Mouse (Mus musculus) T-cell, adult 2 months (primary cell): ENCODE data around the gene Fes.

Experiments used
- DNase-seq: peaks from one replicate; pipeline ENCODE4 v3.0.0; 2022; ENCODE audit warnings: low spot score

Fes gene

DNA sequence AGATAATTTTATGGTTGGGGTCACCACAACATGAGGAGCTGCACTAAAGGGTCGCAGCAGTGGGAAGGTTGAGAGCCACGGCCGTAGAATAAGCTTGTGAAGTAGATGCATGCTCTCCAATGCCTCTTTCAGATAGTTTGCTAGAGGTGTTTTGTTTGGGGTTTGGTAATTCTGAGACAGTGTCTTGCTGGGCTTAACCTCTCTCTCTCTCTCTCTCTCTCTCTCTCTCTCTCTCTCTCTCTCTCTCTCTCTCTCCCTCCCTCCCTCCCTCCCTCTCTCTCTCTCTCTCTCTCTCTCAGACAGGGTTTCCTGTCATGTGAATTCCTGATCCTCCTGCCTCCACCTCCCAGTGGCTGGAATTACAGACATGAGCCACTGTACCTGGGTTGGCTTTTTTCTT is 13.0 kb downstream of the Fes start:
- DNase-seq: no peak

DNA sequence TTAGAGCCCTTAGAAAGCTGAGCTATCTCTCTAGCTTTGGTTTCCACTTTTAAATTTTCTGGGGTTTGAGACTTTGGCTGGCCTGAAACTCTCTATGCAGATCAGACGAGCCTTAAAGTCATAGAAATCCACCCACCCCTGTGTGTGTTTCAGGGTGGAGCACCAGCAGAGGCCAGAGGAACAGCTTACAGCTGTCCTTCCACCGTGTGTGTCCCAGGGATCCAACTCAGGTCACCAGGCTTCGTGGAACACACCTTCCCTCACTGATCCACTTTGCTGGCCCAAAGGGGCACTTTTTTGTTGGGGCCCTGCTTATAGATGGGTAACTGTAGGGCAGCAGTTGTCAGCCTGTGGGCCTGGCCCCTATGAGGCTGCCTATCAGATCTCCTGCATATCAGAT is 13.5 kb downstream of the Fes start:
- no peak for DNase-seq

GRCm38 (mm10) chr7:80373850-80374249 is 13.9 kb downstream of the Fes start:
- no peak for DNase-seq

DNA sequence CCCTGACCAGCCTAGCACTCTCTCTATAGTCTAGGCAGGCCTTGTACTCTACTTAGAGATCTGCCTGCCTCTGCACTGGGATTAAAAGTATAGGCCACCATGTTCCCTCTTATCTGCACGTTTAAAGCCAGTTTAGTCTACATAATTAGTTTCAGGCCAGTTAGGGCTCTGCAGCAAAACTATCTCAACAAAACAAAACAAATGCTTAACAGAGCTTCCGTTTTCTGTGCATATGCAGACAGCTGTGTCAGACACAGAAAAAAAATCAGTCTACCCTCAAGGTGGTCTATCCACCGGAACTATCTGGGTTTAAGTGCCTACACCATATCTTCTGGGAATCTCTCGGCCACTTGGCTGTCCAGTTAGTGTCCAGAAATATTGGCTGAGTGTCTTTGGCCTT is 14.4 kb downstream of the Fes start:
- DNase-seq: no peak

GRCm38 (mm10) chr7:80372667-80373066 is 15.1 kb downstream of the Fes start:
- DNase-seq: no peak

GRCm38 (mm10) chr7:80372166-80372565 is 15.6 kb downstream of the Fes start:
- no peak for DNase-seq

- peak; percentile 78 for DNase-seq
These were observed 16.6 kb downstream of the Fes start, which contains the start of gene Man2a2 for GRCm38 (mm10) chr7:80371041-80371751. Man2a2 (minus strand) TSS chr7:80371375.

GRCm38 (mm10) chr7:80370649-80371040 is 17.1 kb downstream of the Fes start:
- DNase-seq: peak; percentile 88

DNA sequence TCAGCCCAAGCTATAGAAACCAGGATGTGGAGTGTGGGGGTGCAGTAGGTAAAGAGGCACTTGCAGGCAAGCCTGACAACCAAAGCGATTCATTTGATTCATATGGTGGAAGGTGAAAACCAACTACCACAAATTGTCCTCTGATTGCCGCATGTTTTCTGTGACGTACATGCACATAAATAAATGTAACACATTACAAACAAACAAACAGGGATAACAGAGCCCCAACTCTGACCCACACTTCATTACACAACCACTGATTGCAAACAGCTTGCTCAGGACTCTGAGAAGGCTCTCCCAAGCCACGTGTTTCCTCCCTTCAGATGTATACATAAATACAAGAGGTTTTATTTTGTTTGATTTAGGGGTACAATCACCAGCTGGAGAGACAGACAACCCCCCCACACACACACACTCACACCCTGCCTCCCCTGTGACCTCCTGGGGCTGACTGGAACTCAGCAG is 17.7 kb downstream of the Fes start:
- peak; percentile 22 for DNase-seq

GRCm38 (mm10) chr7:80369461-80369860 is 18.3 kb downstream of the Fes start:
- DNase-seq: peak; percentile 8

DNA sequence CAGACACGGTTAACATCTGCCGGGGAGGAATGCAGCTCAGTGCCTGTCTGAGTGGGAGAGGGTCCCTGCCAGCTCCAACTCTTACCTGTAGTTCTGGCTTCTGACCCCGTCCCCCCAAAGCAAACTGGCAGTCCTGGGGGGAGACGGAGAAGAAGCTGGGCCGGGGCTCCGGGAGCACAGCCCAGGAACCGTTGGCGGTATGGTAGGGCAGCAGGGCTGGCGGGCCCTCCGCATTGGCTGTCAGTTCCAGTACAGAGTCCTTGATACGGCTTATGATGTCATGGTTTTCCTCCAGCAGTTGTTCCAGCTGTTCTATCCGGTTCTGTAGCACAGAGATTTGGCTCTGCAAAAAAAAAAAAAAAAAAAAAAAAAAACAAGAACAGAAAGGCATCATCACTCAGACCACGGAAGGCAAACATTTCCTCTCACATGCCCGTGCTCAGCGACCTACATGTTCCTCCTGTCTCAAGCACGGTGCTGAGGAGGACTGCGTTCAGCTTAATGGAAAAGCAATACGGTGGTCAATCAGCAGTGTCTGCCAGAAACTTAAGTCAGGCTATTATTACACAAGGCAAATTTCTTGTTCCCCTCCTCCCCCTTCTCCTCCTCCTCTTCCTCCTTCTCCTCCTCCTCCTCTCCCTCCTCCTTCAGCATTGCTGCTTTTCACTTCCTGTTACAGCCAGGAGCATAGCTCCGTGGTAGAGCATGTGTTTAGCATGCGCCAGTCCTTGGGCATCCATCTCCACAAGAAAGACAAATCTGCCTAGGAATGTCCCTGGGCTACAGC is 18.9 kb downstream of the Fes start:
- DNase-seq: peak; percentile 45

DNA sequence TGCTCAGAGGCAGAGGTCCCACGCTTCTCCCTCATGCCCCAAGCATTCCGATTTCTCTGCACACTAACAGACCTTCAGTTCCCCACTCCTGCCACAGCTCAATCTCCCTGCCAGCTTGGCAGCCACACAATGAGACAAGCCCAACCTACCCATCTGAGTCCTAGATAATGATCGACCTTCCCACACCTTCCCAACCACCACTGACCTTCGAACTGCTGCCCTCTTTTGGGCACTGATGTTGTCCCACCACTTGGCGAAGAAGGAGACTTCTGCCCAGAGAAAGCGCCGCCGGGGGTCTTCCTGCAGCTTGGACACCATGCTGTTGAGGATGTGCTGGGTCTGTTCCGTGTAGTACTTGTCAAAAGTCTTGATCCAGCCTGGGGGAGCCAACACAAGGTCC is 19.7 kb downstream of the Fes start:
- DNase-seq: no peak

- DNase-seq: no peak
These were observed 20.5 kb downstream of the Fes start for GRCm38 (mm10) chr7:80367232-80367631.

DNA sequence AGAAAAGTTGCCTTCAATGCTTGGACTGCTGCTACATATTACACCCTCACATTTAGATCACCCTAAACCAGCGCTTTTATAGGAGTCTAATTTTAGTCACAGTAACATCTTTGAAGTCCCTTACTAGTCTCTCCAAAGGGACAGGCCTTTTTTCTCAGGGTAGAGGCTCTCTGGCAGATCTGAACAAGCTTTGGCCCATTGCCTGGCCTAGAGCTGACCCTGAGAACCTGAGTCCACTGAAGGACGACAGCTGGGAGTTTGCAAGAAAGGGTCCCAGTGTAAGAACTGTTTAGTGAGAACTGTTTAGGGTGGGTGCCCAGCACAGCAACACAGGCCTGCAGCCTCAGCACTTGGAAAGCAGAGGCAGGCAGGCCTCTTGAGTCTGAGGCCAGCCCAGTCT is 22.0 kb downstream of the Fes start:
- DNase-seq: no peak

GRCm38 (mm10) chr7:80360435-80360834 is 27.3 kb downstream of the Fes start:
- DNase-seq: no peak

DNA sequence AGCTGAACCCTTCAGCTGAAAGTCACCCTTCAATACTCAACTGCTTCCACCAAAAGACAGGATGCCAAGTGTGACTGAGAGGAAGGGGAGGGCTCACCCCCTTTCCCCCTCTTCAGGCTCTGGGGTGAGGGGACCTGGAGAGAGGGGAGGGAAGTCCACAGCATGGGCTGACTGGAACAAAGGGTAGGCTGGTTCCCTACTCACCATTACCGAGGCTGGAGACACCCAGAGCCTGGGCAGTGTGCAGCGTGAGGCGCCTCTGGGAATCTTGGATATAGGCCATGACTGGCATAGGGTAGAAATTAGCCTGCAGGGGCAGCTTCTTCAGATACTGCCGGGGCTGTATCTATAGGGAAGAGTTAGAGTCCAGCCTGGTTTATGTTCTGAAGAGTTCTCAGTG is 29.7 kb downstream of the Fes start:
- DNase-seq: no peak

DNA sequence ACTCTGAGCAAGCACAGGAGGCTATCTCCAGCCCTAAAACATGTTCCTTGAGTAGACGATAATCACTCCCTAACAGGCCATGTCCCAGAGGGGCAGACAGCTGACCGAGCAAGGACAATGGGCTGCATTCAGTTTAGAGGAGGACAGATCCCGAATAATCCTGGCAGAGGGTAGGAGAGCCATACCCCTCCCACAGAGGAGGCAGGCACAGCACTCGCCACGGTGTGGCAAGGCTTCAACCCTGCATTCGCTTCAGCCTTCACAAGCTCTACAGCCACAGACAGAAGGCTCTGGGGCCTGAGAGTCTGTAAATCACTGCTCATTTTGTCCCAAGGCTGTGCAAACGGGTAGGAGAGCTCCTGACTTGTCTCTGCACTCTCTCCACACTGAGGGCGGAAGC is 30.6 kb downstream of the Fes start:
- DNase-seq: no peak

DNA sequence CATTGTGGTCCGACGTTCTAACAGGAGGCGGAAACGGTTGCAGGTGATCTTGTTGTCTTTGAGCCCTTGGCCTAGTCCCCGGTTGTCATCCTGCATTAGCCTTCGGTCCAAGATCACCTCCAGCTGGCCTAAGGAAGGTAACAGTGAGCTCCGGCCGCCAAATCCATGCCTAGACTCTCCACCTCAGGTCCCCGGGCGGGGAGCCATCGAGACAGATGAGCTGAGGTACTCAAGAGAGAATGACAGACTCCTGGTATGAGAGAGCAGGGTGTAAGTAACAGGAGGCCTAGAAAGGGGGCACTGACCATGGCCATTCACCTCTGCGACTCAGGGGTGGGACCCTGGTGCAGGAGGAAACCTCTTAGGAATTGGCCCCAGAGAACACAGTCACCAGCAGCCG is 31.4 kb downstream of the Fes start:
- DNase-seq: no peak

GRCm38 (mm10) chr7:80352920-80353319 is 34.8 kb downstream of the Fes start:
- DNase-seq: no peak

DNA sequence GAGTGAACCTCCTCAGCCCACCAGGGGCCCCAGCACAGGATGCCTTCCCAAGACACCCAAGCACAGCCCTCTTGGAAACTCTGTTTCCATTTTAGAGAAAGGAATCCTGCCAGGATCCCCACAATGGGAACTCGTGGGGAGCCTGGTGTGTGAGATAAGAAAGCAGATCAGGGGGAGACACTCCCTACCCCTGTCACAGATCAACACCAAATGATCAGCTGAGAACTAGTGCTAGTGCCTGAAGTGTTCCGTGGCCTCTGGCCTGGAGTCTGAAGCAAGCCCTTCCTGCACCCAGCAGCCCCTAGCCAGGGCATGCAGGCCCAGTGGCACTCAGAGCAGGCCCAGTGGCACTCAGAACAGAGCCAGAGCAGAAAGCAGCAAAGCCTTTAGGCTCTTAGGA is 36.9 kb downstream of the Fes start:
- DNase-seq: no peak

DNA sequence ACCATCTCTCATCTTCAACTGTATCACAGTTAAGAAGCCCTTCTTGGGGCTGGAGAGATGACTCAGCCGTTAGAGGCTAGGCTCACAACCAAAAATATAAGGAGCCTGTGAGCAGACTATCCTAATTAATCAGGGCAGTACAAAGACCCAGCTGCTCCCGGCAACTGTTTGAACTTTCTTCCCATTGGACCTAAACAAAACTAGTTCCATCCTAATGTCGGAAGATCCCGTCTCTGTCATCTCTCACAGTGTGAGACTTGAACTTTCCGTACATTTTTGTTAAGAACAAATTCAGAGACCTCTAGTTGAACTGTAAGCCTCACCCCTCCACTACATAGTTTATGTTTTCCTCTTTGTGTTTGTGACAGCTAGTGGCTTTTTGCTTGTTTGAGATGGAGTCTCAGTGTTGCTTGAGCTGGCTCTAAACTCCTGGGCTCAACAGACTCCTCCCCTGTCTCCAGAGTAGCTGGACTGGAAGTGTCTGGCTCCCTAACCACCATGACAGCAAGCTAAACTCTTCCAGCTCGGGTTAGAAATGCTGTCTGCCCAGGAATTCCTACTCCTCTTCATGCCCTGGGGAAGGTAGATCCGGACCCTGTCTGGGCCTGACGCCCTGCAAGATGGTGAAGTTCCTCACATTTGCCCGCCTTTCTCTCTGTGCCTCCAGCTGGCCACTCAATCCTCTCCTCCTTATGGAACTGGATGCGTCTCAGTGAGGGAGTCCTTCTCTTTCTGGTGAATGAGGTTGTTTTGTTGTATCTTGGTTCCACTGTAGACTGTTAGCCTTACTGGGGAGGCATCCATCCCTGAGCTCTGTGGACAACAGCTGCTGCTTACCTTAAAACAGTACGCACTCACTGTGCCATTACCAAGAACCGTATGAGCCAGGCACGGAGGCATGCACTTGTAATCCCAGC is 39.8 kb downstream of the Fes start:
- DNase-seq: no peak

DNA sequence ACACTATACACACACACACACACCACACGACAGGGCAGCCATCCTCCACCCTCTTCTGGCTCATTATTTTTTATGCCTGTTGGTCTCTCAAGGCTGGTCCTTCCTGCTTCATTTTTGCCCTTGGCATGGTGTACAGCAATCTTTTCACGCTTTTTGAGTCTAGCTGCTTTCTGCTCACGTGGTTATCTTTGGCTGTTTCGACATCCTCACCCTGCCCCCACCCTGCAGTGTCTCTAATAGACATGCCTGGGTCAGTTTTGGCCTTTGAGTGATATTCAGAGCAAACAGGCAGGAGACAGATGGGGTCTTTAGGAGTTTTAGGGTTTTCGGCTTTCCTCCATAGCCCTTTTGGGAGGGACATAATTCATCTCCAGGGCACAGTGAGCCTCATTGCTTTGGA is 40.9 kb downstream of the Fes start:
- no peak for DNase-seq
